Mouse (Mus musculus) hindbrain, embryonic 16.5 days (tissue): ENCODE measurements around the gene Oxsr1. TPM values are rescaled to one million over a fixed set of nuclear protein-coding genes. Genes with fewer than 3 reads are reported as not detected.

Source experiments
- ATAC-seq: fragments of 200-750 bp; cut with Nextera tagmentation; 2 replicates; pipeline ENCODE4 v1.8.0; 2017; ENCODE audit warnings: moderate TSS enrichment, moderate library complexity
- H3K27ac ChIP-seq: fragments of 300-500 bp; sonication (generic); 2 replicates; pipeline ENCODE4 v1.5.1; 2014; ENCODE audit warnings: low read depth, mild to moderate bottlenecking, control low read depth, low read length, moderate library complexity
- H3K27me3 ChIP-seq: fragments of 300-500 bp; sonication (generic); replicated peaks from 2 replicates; pipeline ENCODE4 v1.6.1; 2014; ENCODE audit warnings: low read length; ENCODE audit not compliant: control insufficient read depth, insufficient read depth
- H3K36me3 ChIP-seq: fragments of 300-500 bp; sonication (generic); 2 replicates; pipeline ENCODE4 v1.6.1; 2014; ENCODE audit warnings: mild to moderate bottlenecking, low read length, moderate library complexity, mixed read lengths; ENCODE audit not compliant: control insufficient read depth, insufficient read depth
- H3K4me1 ChIP-seq: fragments of 300-500 bp; sonication (generic); 2 replicates; pipeline ENCODE4 v1.6.1; 2014; ENCODE audit warnings: low read depth, low read length; ENCODE audit not compliant: control insufficient read depth, insufficient read depth
- H3K4me2 ChIP-seq: fragments of 300-500 bp; sonication (generic); 2 replicates; pipeline ENCODE4 v1.6.1; 2014; ENCODE audit warnings: mild to moderate bottlenecking, low read length, control low read depth, moderate library complexity
- H3K4me3 ChIP-seq: fragments of 300-500 bp; sonication (generic); 2 replicates; pipeline ENCODE4 v1.5.1; 2014; ENCODE audit warnings: mild to moderate bottlenecking, low read length, control low read depth, moderate library complexity
- H3K9ac ChIP-seq: fragments of 300-500 bp; sonication (generic); 2 replicates; pipeline ENCODE4 v1.6.1; 2014; ENCODE audit warnings: low read depth, mild to moderate bottlenecking, control low read depth, low read length, moderate library complexity
- H3K9me3 ChIP-seq: fragments of 300-500 bp; sonication (generic); 2 replicates; pipeline ENCODE4 v1.6.1; 2014; ENCODE audit warnings: mild to moderate bottlenecking, low read length, moderate library complexity; ENCODE audit not compliant: control insufficient read depth
- WGBS: fragments of 180-500 bp; shearing (Covaris S2); extraction: QIAGEN DNeasy Blood & Tissue Kit; methylation state at CpG from one replicate; pipeline ENCODE4 v1.1.7; 2014; 5-methylcytosine and 5-hydroxymethylcytosine counted together
- polyA plus RNA-seq: library from polyadenylated mRNA; unstranded; fragments of >200 nt; fragmentation: Nextera tagmentation; extraction: Ambion mirVana; gene quantifications from 2 replicates; pipeline ENCODE4 v1.2.1, GENCODE M21; 2015

Gene Oxsr1
- polyA plus RNA-seq, 1 experiment from 2014 or later, result 12.1 TPM

DNA sequence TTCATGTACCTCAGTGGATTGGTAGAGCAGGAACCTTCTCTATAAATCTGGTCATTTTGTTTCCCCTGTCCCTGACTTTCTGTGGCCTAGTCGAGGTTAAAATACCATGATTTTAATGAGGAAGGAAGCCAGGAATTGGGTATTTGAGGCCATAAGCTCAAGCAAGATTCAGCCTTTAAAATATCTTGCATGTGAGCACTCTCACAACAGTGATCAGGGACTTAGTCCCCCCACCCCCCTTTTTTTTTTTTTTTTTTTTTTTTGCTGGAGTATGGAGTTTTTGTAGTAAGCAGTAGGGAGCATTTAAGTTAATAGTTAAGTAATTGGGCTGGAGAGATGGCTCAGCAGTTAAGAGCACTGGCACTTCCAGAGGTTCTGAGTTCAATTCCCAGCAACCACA, 1.9 kb upstream of the Oxsr1 start:
- ATAC-seq, result no peak
- peaks cover 20% of the 10 kb centered on the region for H3K4me1 ChIP-seq
- no peaks in the 10 kb centered on the region for H3K36me3 ChIP-seq
- no peak overlapping the region for H3K4me3 ChIP-seq
- no peaks in the 10 kb centered on the region for H3K9me3 ChIP-seq
- no peaks in the 10 kb centered on the region for H3K27me3 ChIP-seq
- H3K4me2 ChIP-seq, result no peak overlapping the region
- WGBS, result 85% methylated on average over 1 of the region's 1 CpGs
- H3K27ac ChIP-seq, result no peak overlapping the region
- H3K9ac ChIP-seq, result no peak overlapping the region

DNA sequence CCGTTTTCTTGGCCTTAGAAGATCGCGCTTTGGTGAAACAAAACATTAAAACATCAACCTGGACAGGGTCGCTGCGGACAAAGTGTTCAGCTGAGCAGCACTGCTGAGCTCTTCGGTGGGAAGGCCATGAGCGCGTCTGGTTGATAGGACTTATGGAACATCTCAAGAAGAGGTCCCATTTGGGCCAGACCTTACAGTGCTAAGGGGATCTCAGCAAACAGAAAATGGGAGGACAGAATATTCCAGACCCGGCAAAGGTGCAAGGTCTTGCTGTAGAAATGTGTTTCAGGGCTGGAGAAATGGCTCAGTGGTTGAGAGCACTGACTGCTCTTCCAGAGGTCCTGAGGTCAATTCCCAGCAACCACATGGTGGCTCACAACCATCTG, 1.0 kb upstream of the Oxsr1 start:
- H3K36me3 ChIP-seq, result no peaks in the 10 kb centered on the region
- ATAC-seq, result peak; percentile 1; the same call in 1 of the 2 replicates

DNA sequence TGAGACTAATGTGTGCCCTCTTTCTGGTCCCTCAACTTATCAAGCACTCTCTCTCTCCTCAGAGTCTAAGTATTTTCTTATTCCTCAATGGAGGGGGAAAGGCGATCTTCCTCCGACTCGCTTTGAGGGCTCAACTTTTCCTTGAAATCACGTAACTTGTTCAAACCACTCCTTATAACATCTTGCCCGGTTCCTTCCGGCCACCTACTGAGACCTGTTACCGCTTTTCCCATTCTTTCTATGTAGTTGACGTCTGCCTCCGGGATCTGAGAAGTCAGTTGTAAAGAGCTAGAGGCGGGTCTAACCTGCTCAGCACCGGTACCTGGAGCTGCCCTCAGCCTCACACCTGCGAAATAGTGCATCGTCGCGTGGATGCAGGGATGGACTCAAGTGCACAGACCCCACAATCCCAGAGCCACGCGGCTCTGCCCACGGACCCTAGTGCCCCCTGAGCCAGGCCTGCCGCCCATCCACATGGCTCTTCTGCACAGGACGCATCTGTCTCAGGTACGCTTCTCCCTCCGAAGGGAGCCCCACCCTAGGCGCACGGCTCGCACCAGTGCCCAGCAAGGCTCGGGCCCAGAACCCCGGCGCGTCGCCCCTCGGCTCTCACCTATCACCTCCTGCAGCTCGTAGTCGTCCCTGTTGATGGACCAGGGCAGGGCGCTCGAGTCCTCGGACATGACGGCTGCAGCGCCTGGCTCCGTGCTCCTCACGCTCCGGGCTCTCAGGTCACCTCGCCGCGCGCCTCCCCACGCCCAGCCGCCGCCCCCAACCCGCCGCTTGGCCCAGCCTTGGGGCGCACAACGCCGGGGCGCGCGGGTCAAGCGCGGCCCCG, 616 bp downstream of the Oxsr1 start:
- Histone ChIP-seq H3K4me3 (peak overlapping the region; percentile 96), H3K36me3 (no peaks in the 10 kb centered on the region), H3K9ac (peak overlapping the region; percentile 89), H3K4me2 (peak overlapping the region; percentile 87), H3K4me1 (peaks cover 20% of the 10 kb centered on the region), H3K27me3 (no peaks in the 10 kb centered on the region), H3K27ac (peak overlapping the region; percentile 94), H3K9me3 (no peaks in the 10 kb centered on the region)
- WGBS, result under 1% methylated on average over 42 of the region's 59 CpGs
- ATAC-seq, result no peak; the same call in none of the 2 replicates

More for the DNA sequence above, 1.0 kb upstream of the Oxsr1 start:
- peak overlapping the region; percentile 69 for H3K9ac ChIP-seq
- peak overlapping the region; percentile 96 for H3K4me3 ChIP-seq
- no peaks in the 10 kb centered on the region for H3K27me3 ChIP-seq
- peak overlapping the region; percentile 77 for H3K4me2 ChIP-seq
- WGBS, result 6% methylated on average over 9 of the region's 9 CpGs
- H3K27ac ChIP-seq, result peak overlapping the region; percentile 94
- no peaks in the 10 kb centered on the region for H3K9me3 ChIP-seq
- peaks cover 20% of the 10 kb centered on the region for H3K4me1 ChIP-seq

DNA sequence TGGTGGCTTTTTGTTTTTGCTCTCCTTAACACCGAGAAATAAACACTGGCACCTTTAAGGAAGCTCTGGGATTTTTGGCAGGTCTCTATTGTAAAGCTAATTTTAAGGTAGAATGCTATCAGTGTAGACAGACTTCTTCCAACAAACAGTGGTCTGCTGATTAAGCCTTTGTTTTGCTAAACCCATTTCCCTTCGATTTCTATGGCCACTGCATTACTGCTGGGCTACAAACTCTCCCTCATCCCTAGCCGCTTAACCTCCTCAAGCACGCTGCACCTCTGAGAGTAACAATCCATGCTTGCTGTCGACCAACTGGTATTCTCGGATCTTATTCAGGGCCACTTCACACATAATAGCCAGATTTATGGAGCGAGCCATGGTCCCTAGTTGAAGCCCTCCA, 1.3 kb downstream of the Oxsr1 start:
- WGBS, result 11% methylated on average over 7 of the region's 7 CpGs
- H3K27ac ChIP-seq, result no peak overlapping the region
- no peak for ATAC-seq
- H3K9me3 ChIP-seq, result no peaks in the 10 kb centered on the region
- H3K36me3 ChIP-seq, result no peaks in the 10 kb centered on the region
- peaks cover 20% of the 10 kb centered on the region for H3K4me1 ChIP-seq
- H3K9ac ChIP-seq, result peak overlapping the region; percentile 89
- peak overlapping the region; percentile 96 for H3K4me3 ChIP-seq
- H3K4me2 ChIP-seq, result peak overlapping the region; percentile 87
- no peaks in the 10 kb centered on the region for H3K27me3 ChIP-seq

DNA sequence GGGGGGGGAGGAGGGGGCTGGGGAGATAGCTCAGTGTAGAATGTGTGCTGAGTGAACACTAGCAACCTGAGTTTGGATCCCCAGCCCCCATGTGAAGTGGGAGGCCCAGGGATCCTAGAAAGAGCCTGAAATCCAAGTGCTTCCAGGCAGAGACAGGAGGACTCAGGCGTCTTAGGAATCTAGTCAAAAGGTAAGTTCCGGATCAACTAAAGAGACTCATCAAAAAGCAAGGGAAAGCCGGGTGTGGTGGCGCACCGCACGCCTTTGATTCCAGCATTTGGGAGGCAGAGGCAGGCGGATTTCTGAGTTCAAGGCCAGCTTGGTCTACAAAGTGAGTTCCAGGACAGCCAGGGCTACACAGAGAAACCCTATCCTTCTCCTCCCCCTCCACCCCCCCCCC, 1.8 kb downstream of the Oxsr1 start:
- H3K36me3 ChIP-seq, result no peaks in the 10 kb centered on the region
- 87% methylated on average over 7 of the region's 7 CpGs for WGBS
- H3K9ac ChIP-seq, result no peak overlapping the region

DNA sequence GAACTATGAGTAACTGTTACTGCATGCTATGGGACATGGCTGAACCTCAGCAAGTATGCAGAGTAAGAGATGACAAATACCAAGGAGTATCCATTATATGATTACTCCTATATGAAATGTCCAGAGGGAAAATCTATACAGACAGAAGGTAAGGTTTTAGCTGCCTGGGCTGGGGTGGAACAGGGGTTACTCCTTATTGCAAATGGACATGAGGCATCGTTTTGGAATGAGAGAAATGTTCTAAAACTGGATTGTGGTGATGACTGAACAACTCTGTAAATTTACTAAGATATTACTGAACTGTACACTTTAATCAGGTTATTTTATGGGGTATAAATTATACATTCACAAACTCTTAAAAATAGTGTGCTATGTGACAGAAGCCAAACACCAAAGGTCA, 3.3 kb downstream of the Oxsr1 start:
- H3K27ac ChIP-seq, result no peak overlapping the region
- no peak overlapping the region for H3K9ac ChIP-seq
- peaks cover 20% of the 10 kb centered on the region for H3K4me1 ChIP-seq
- H3K4me2 ChIP-seq, result no peak overlapping the region
- no peaks in the 10 kb centered on the region for H3K9me3 ChIP-seq
- no peaks in the 10 kb centered on the region for H3K36me3 ChIP-seq
- no peaks in the 10 kb centered on the region for H3K27me3 ChIP-seq
- WGBS, result 91% methylated on average over 1 of the region's 1 CpGs
- no peak for ATAC-seq
- no peak overlapping the region for H3K4me3 ChIP-seq

More for the DNA sequence above, 1.8 kb downstream of the Oxsr1 start:
- no peak for ATAC-seq
- H3K9me3 ChIP-seq, result no peaks in the 10 kb centered on the region
- H3K4me3 ChIP-seq, result no peak overlapping the region
- H3K27me3 ChIP-seq, result no peaks in the 10 kb centered on the region
- peak overlapping the region; percentile 87 for H3K4me2 ChIP-seq
- H3K27ac ChIP-seq, result no peak overlapping the region
- peaks cover 20% of the 10 kb centered on the region for H3K4me1 ChIP-seq

DNA sequence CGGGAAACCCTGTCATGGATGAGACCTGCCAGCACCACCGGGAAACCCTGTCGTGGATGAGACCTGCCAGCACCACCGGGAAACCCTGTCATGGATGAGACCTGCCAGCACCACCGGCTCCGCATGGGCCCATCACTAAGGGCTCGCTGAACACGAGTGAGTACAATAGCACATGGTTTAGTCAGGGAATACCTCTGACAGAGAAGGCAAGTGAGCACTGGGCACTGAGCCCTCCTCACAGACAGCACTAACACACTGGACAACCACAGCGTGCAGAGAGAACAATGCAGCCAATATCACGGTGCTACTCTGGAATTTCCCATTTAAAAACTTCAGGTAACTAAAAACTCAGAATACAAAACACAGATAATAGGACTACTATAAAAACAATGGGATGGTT, 9.1 kb downstream of the Oxsr1 start:
- H3K4me1 ChIP-seq, result no peaks in the 10 kb centered on the region
- no peak overlapping the region for H3K4me3 ChIP-seq
- H3K4me2 ChIP-seq, result no peak overlapping the region
- H3K9ac ChIP-seq, result no peak overlapping the region
- ATAC-seq, result no peak
- WGBS, result 78% methylated on average over 10 of the region's 10 CpGs
- no peak overlapping the region for H3K27ac ChIP-seq
- H3K9me3 ChIP-seq, result no peaks in the 10 kb centered on the region
- no peaks in the 10 kb centered on the region for H3K27me3 ChIP-seq
- H3K36me3 ChIP-seq, result no peaks in the 10 kb centered on the region

DNA sequence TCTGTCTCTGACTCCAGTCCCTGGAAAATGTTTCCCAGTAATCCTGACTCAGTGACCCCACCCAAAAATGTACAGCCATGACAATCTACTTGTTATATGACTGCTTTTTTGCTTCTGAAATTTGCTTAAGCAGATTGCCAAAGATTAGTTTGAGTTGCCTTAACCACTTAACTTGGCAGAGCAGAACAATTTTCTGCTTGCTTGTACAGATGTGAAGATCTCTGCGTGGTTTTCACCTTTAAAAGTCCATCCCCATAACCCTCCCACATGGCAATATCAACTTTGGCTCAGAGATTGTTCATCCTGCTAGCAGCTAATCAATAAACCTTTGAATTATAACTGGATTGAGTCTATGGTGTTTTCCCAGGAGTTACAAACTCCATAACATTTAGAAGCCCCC, 13.2 kb downstream of the Oxsr1 start:
- no peak for ATAC-seq
- Histone ChIP-seq H3K9me3 (no peaks in the 10 kb centered on the region), H3K36me3 (no peaks in the 10 kb centered on the region), H3K4me1 (no peaks in the 10 kb centered on the region), H3K4me2 (no peak overlapping the region), H3K27me3 (no peaks in the 10 kb centered on the region), H3K9ac (no peak overlapping the region), H3K27ac (no peak overlapping the region), H3K4me3 (no peak overlapping the region)
- WGBS, result 85% methylated on average over 1 of the region's 1 CpGs

DNA sequence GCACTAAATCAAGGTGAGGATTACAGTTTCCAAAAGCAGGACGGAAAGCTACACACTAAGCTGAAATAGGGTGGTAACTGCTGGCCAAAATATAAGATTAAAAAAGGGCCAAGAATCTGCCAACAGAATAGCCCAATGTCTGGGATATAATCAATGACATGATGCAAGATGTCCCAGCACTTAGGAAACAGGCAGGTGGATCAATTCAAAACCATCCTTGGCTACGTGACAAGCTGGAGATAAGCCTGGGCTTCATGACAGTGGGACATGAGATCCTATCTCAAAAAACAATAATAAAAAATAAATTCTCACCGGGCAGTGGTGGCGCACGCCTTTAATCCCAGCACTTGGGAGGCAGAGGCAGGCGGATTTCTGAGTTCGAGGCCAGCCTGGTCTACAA, 16.4 kb downstream of the Oxsr1 start:
- H3K36me3 ChIP-seq, result peaks cover 5% of the 10 kb centered on the region; the same call in 1 of the 2 replicates
- no peak for ATAC-seq
- H3K4me1 ChIP-seq, result no peaks in the 10 kb centered on the region
- WGBS, result 94% methylated on average over 7 of the region's 7 CpGs
- no peak overlapping the region for H3K4me3 ChIP-seq
- no peaks in the 10 kb centered on the region for H3K27me3 ChIP-seq
- H3K4me2 ChIP-seq, result no peak overlapping the region
- H3K9me3 ChIP-seq, result no peaks in the 10 kb centered on the region
- H3K9ac ChIP-seq, result no peak overlapping the region
- no peak overlapping the region for H3K27ac ChIP-seq
